In the genomic region with DNA sequence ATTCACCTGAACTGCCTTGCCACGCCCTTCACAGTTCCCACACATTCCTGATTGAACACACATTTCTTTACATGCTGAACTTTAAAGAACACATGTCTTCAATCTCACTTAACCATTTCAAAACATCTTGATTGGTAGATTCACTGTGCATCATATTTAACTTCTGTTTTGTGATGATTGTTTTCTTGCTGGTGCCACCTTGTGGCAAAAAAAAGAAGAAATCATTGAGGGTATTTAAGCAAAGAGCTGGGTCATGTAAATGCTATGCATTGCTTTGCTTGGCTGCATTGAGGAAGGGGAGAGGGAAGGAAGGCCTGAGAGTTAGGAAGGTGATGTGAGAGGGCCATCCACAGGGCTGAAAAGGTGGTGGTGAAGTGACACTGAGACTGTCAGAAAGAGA, we compare ENCODE assay signal across 12 mouse cellular contexts.
DNase-seq lines count a peak whose midpoint lies in the region; ATAC-seq and TF ChIP-seq lines count a peak whose summit lies in the region.
"Had no signal": no experiment of that assay in that cellular context is flagged by ENCODE, and none has a peak within 500 bp of the region (broad histone marks: within the 10 kb centered on the region; RNA-seq: fewer than 3 reads in every experiment).

No protein-coding gene starts in this region.

- no peak overlapping the region for H3K27ac ChIP-seq in hindbrain, postnatal 0 days
- no peak overlapping the region for H3K27ac ChIP-seq in hindbrain, embryonic 16.5 days (ENCODE audit: low read depth, low read length)
- H3K27ac ChIP-seq in lung, embryonic 14.5 days (ENCODE audit: low read depth), result no peak overlapping the region
- H3K27ac ChIP-seq: embryonic facial prominence, embryonic 15.5 days; liver, embryonic 15.5 days had no signal

- H3K27me3 ChIP-seq in hindbrain, postnatal 0 days (ENCODE audit: insufficient read depth, low read length), result no peaks in the 10 kb centered on the region
- no peaks in the 10 kb centered on the region for H3K27me3 ChIP-seq in hindbrain, embryonic 16.5 days (replicated peaks; ENCODE audit: control insufficient read depth, insufficient read depth, low read length)
- no peaks in the 10 kb centered on the region for H3K27me3 ChIP-seq in lung, embryonic 14.5 days (ENCODE audit: insufficient read depth, low read length)
- H3K27me3 ChIP-seq: embryonic facial prominence, embryonic 15.5 days; liver, embryonic 15.5 days; megakaryocyte, embryonic 14.5 days had no signal

- DNase-seq in hindbrain, postnatal 0 days (ENCODE audit: low spot score), result no peak
- DNase-seq in lung, embryonic 14.5 days, result peak; percentile 58
- no peak for DNase-seq in lung, postnatal 10 days
- DNase-seq in Muller cell, postnatal 12 days (ENCODE audit: inconsistent ontology term), result peak; percentile 14
- DNase-seq in retina, embryonic 14.5 days (ENCODE audit: low spot score), result peak; percentile 20
- DNase-seq: left cerebral cortex, postnatal 4 days had no signal

- no peak overlapping the region for H3K4me3 ChIP-seq in hindbrain, postnatal 0 days (ENCODE audit: low read length)
- no peak overlapping the region for H3K4me3 ChIP-seq in hindbrain, embryonic 16.5 days (ENCODE audit: low read length)
- no peak overlapping the region for H3K4me3 ChIP-seq in lung, embryonic 14.5 days (ENCODE audit: low read depth, low read length)
- H3K4me3 ChIP-seq: embryonic facial prominence, embryonic 15.5 days; liver, embryonic 15.5 days; megakaryocyte, embryonic 14.5 days; myocyte had no signal

- H3K36me3 ChIP-seq in hindbrain, postnatal 0 days (ENCODE audit: insufficient read depth, low read length), result no peaks in the 10 kb centered on the region
- H3K36me3 ChIP-seq in hindbrain, embryonic 16.5 days (ENCODE audit: control insufficient read depth, insufficient read depth, low read length), result no peaks in the 10 kb centered on the region
- no peaks in the 10 kb centered on the region for H3K36me3 ChIP-seq in lung, embryonic 14.5 days (ENCODE audit: insufficient read depth)
- H3K36me3 ChIP-seq: embryonic facial prominence, embryonic 15.5 days; liver, embryonic 15.5 days had no signal

- TF ChIP-seq CTCF in hindbrain, postnatal 0 days (IDR thresholded peaks at IDR 0.05; ENCODE audit: low read depth), result peak; percentile 61
- peak; percentile 54 for TF ChIP-seq CTCF in lung, embryonic 14.5 days (IDR thresholded peaks at IDR 0.05; ENCODE audit: low read depth)

- no peaks in the 10 kb centered on the region for H3K4me1 ChIP-seq in hindbrain, postnatal 0 days (ENCODE audit: insufficient read depth, low read length)
- H3K4me1 ChIP-seq in hindbrain, embryonic 16.5 days (ENCODE audit: control insufficient read depth, insufficient read depth, low read depth, low read length), result no peaks in the 10 kb centered on the region
- no peaks in the 10 kb centered on the region for H3K4me1 ChIP-seq in lung, embryonic 14.5 days (ENCODE audit: insufficient read depth)
- H3K4me1 ChIP-seq: liver, embryonic 15.5 days; megakaryocyte, embryonic 14.5 days had no signal

- H3K9me3 ChIP-seq in hindbrain, postnatal 0 days (ENCODE audit: low read length), result no peaks in the 10 kb centered on the region
- H3K9me3 ChIP-seq in hindbrain, embryonic 16.5 days (ENCODE audit: control insufficient read depth, low read length), result no peaks in the 10 kb centered on the region
- no peaks in the 10 kb centered on the region for H3K9me3 ChIP-seq in lung, embryonic 14.5 days (ENCODE audit: low read depth, low read length)
- H3K9me3 ChIP-seq: embryonic facial prominence, embryonic 15.5 days; liver, embryonic 15.5 days had no signal

- WGBS in hindbrain, postnatal 0 days, result 90% methylated on average over 1 of the region's 1 CpGs
- WGBS in hindbrain, embryonic 16.5 days, result 77% methylated on average over 1 of the region's 1 CpGs
- WGBS in lung, embryonic 14.5 days, result 51% methylated on average over 1 of the region's 1 CpGs

- ATAC-seq in hindbrain, postnatal 0 days, result no peak
- ATAC-seq in hindbrain, embryonic 16.5 days, result no peak
- ATAC-seq in lung, embryonic 14.5 days (ENCODE audit: insufficient read depth), result no peak
- no peak for ATAC-seq in erythroblast, adult 5-6 weeks (replicated peaks; ENCODE audit: low FRiP score, poor library complexity, severe bottlenecking)

- no peak overlapping the region for H3K4me2 ChIP-seq in hindbrain, postnatal 0 days (ENCODE audit: low read depth, low read length)
- no peak overlapping the region for H3K4me2 ChIP-seq in hindbrain, embryonic 16.5 days (ENCODE audit: low read length)
- no peak overlapping the region for H3K4me2 ChIP-seq in lung, embryonic 14.5 days
- H3K4me2 ChIP-seq: embryonic facial prominence, embryonic 15.5 days; liver, embryonic 15.5 days had no signal

- H3K9ac ChIP-seq in hindbrain, postnatal 0 days (replicated peaks; ENCODE audit: low read length), result no peak overlapping the region
- no peak overlapping the region for H3K9ac ChIP-seq in hindbrain, embryonic 16.5 days (ENCODE audit: low read depth, low read length)
- H3K9ac ChIP-seq in lung, embryonic 14.5 days, result no peak overlapping the region
- H3K9ac ChIP-seq: embryonic facial prominence, embryonic 15.5 days; liver, embryonic 15.5 days had no signal

Comparison
In these comparisons a context has a peak if more than half of its experiments do, and no peak if none do; other contexts are left out.
1. DNase-seq: peak in lung, embryonic 14.5 days (single experiment), Muller cell, postnatal 12 days (single experiment) and retina, embryonic 14.5 days (single experiment); none in hindbrain, postnatal 0 days (single experiment) and lung, postnatal 10 days (single experiment).